Mouse (Mus musculus) cerebellum, adult (tissue): ENCODE data around the gene Gm364.

Experiments
- ATAC-seq: cut with Nextera tagmentation; 2 replicates; pipeline ENCODE4 v1.9.2; 2017; ENCODE audit warnings: mild to moderate bottlenecking, moderate library complexity, mixed read lengths; ENCODE audit not compliant: insufficient number of reproducible peaks, low FRiP score, low TSS enrichment

Gm364 gene

DNA sequence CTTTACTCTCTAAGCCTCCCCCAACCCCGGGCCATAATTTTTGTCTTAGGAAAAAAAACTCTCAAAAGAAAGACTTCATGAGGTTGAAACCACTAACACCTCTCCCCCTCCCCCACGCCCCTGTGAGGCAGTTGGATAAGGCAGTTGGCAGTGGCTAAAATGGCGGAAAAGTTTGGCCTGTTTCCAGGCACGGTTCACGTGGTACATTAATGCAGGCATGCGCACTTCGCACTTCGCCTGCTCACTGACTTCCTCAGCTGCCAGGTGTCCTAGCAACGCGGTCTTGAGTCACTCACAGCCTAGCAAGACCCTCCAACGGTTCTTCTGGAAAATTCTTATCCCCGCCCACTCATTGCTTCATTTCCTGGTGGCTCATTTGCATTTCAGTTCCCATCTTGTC lies at the start of gene Gm364:
TSS of gene Gm364 (plus strand) at position 386 of the 400 bp plus-strand sequence.
- ATAC-seq, result no peak

GRCm38 (mm10) chrX:57359316-57359715 lies 49.6 kb upstream of the Gm364 start:
- ATAC-seq, result no peak

GRCm38 (mm10) chrX:57364891-57365569 lies 43.9 kb upstream of the Gm364 start:
- no peak for ATAC-seq

DNA sequence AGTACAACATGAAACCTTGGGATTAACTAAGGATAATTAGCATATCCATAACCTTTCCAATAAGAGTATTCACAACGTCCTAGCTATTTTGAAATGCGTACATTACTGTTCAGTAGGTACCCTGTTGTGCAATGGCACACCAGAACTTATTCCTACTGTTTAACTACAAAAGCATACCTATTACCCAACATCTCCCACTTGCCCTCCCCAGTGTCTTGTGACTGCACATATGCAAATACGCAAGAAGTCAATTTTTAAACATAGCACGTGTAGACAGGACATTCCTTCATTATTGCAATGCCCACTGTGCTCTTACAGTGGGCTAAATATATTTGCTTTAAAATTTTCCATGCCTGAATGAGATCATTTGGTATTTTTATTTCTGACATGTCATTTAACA lies 36.0 kb upstream of the Gm364 start:
- ATAC-seq, result no peak

DNA sequence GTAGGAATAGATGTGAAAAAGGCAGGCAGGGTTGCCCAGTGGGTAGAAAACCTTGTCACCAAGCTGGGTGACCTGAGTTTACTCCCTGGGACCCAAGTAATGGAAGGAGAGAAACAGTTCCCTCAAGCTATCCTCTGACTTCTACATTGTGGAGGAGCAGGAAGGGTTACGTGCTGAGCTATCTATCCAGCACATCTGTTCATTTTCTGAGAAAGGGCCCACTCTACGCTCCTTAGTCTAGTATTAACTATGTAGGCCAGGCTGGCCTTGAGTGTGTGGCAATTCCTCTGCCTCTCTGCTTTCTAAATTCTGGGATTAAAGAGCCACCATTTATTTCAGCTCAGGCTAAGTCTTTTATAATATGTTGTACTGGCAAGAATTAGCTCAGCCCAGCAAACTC lies 35.4 kb upstream of the Gm364 start:
- ATAC-seq, result no peak

DNA sequence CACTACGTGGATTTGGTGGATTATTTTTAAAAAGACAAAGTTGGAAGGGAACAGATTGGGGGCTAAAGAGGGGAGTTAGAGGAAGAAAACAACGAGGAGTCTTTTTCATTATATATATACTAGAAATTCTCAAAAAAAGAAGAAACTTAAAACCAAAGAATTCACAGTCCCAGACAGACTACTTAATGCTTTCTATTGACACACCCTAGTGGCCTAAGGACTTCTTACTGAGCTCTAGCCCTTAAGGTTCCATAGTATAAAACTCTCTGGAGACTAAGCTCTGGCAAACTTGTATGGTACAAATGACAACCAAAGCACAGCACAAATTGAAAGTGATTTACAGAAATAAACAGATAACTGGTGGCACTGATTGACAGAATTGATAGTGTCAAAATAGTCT lies 34.9 kb upstream of the Gm364 start:
- ATAC-seq, result no peak

DNA sequence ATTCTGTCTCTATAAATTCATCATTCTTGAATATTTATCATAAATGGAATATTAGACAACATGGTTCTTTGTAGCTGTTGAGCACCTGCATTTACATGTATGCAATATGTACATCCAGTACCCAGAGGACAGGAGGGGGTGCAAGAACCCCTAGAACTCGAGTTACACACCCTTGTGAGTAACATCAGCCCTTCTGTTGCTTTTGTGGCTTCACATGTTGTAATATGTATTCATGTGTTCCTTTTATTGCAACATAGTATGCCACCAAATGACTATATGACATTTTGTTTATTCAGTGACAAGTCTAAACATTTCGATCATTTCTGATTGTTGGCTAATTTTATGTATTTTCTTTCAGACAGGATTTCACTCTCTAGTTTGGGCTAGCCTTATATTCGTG lies 31.9 kb upstream of the Gm364 start:
- ATAC-seq, result no peak

GRCm38 (mm10) chrX:57378579-57378978 lies 30.4 kb upstream of the Gm364 start:
- ATAC-seq, result no peak

DNA sequence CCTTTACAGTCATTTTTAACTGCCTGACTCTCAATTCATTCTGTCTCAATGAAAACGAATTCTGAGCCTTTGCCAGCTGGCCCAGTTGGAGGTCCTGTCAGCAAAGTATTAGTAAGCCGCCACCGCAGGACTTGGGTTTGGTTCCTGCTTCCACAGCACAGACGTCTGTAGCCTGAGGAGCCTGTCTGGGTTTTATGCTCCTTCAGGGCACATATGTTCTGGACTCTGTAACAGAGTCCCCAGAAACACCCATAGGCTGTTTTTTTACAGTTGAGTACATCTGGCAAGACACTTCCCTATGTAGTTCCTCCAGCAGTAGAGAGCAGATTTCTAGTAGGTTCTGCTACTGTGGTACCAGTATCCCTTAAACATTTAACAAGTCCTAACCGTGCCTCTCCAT lies 28.0 kb upstream of the Gm364 start:
- no peak for ATAC-seq

DNA sequence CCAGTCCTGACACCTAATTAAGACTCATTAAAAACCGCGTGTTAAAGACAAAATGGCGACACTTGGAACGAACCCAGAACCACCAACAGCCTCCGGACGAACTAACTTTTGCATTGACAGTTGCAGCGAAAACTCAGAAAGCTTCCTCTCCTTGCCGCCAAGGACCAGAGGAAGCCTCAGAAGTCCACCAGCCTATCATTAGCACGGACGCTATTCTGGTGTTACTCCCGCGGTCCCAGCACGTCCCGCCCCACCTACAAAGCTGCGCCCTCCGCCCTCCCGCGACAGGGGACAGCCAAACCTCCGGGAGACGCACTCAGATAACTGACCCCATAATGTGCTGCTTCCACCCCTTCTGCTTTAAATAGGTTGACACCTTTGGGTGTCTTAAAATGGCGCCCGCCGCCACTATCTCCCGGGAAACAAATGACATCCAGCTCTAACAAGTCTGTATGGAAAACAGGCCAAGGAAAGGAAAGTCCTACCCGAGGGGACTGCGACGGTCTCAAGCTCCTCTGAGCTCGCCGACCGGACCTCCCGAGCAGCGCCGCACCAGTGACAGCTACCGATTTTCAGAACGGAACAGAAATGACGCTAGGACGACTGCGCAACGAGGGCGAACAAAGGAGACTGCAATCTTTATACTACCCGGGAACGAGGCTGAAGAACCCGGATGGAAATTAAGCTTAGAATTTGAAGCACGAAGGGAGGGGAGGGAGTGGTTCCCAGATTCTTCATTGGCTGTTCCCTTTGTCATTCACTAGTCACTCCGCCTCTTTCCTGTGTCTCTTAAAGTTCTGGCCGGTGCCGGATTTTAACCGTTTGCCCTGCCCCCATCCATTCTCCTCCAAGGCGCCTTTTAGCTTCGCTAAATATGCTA lies 16.3 kb upstream of the Gm364 start, which contains the start of gene Rbmx:
TSS of gene Rbmx (minus strand) at position 670 of the 880 bp plus-strand sequence.
- ATAC-seq, result peak; percentile 100

DNA sequence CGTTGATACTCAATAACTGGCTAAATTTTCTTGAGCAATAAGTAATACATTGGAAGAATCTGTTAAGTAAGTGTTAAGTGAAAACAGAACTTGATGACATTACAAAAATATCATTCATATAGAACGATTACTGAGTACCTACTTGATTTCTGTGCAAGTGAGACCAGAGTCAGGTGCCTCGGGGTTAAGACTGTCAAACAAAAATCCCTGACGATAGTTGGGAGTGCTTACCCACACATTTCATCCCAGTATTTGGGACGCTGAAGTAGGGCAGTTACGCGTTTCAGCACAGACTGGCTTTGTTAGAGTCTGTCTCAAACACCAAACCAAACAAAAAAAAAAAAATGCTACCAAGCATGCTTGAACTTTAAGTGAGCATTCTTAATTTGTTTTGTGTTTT lies 15.5 kb upstream of the Gm364 start:
- ATAC-seq, result no peak

- no peak for ATAC-seq
Observed at GRCm38 (mm10) chrX:57401388-57401787, 7.6 kb upstream of the Gm364 start.

GRCm38 (mm10) chrX:57403651-57404050 lies 5.3 kb upstream of the Gm364 start:
- no peak for ATAC-seq

DNA sequence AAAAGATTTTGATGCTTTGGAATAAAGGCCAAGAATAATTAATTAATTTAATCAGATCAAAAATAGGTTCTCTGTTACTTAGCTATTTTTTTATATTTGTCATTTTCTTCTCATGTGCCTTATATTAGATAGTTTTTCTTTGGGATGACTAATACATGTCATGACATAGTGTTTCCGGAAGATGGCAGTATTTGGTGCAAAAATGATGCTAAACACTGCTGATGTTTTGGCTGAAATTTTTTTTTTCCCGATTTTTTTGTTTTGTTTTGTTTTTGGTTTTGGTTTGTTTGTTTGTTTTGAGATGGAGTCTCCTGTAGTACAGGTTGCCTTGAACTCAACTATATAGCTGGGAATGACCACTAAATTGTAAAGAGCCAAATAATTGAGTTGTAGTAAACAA lies 22.7 kb downstream of the Gm364 start:
- no peak for ATAC-seq

- ATAC-seq, result no peak
Observed at GRCm38 (mm10) chrX:57433897-57434296, 24.9 kb downstream of the Gm364 start.

- ATAC-seq, result no peak
Observed at GRCm38 (mm10) chrX:57503634-57504033, 94.7 kb downstream of the Gm364 start, which contains the start of gene Gpr101. Gpr101 (minus strand) TSS chrX:57503757.

GRCm38 (mm10) chrX:57506247-57506646 lies 97.3 kb downstream of the Gm364 start:
- no peak for ATAC-seq

- no peak for ATAC-seq
Observed at GRCm38 (mm10) chrX:57521117-57522095, 112.5 kb downstream of the Gm364 start.
